In the genomic region with DNA sequence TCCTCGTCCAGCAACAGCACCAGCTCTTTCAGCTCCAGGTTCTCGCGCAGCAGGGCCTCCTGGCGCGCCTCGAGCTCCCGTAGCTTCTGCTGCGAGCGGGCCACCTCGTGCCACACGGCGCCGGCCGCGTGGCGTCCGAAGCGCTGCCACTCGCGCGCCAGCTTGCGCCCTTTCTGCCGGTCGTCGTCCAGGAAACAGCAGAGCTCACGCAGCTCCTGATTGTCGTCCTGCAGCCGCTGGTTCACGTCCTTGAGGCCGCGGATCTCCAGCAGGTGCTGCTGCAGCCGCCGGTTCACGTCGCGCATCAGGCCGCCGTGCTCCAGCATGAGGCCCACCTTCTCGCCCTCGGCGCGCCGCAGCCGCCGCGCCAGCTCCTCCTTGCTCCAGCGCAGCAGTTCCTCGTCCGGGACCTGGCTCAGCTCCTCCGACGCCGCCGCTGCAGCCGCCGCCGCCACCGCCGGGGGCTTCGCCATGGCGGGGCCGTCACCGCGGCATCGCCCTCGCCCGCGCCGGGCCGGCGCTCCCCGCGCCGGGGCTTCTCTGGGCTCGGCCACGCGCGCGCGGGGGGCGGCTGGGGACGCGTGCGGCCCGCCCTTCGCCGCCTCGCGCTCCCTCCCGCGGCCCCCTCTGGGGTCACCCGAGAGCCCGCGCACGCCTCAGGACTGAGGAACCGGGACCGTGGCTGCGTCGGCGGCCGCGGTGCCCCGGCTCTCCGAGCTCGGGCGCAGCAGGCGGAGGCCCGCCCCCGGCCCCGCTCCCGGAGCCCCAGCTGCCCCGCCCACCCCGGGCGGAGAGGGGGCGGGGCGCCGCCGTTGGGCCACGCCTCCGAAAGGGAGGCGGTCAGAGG, we compare ENCODE assay signal across 8 mouse cellular contexts. TPM values are rescaled to one million over a fixed set of nuclear protein-coding genes. Genes with fewer than 3 reads are reported as not detected.
DNase-seq lines count a peak whose midpoint lies in the region; ATAC-seq lines count a peak whose summit lies in the region.

TSS of gene Ccdc85c (minus strand) at position 765 of the 847 bp plus-strand sequence.

- WGBS in hindbrain, embryonic 13.5 days: under 1% methylated on average over 74 of the region's 120 CpGs
- under 1% methylated on average over 99 of the region's 120 CpGs for WGBS in limb, embryonic 11.5 days
- under 1% methylated on average over 100 of the region's 120 CpGs for WGBS in midbrain, embryonic 16.5 days

- peak within 1 kb of the TSS; percentile 95 for H3K9ac ChIP-seq in hindbrain, embryonic 13.5 days
- H3K9ac ChIP-seq in limb, embryonic 11.5 days (ENCODE audit: low read length): peak within 1 kb of the TSS; percentile 61
- H3K9ac ChIP-seq in midbrain, embryonic 16.5 days (ENCODE audit: low read depth, low read length): peak within 1 kb of the TSS; percentile 84

- H3K4me2 ChIP-seq in hindbrain, embryonic 13.5 days: peak within 1 kb of the TSS; percentile 88
- peak within 1 kb of the TSS; percentile 98 for H3K4me2 ChIP-seq in limb, embryonic 11.5 days (ENCODE audit: low read depth, severe bottlenecking)
- H3K4me2 ChIP-seq in midbrain, embryonic 16.5 days (ENCODE audit: low read length): peak within 1 kb of the TSS; percentile 98

- H3K36me3 ChIP-seq in hindbrain, embryonic 13.5 days: no peaks in the 10 kb centered on the region
- no peaks in the 10 kb centered on the region for H3K36me3 ChIP-seq in limb, embryonic 11.5 days (ENCODE audit: control insufficient read depth, insufficient read depth, low read length)
- no peaks in the 10 kb centered on the region for H3K36me3 ChIP-seq in midbrain, embryonic 16.5 days (ENCODE audit: control insufficient read depth, insufficient read depth, low read length)

- peaks cover 80% of the 10 kb centered on the region for H3K4me1 ChIP-seq in hindbrain, embryonic 13.5 days (replicated peaks)
- H3K4me1 ChIP-seq in limb, embryonic 11.5 days (ENCODE audit: control insufficient read depth, insufficient read depth, low read length): peaks cover 45% of the 10 kb centered on the region
- peaks cover 58% of the 10 kb centered on the region for H3K4me1 ChIP-seq in midbrain, embryonic 16.5 days (ENCODE audit: control insufficient read depth, insufficient read depth, low read length)

- H3K4me3 ChIP-seq in hindbrain, embryonic 13.5 days: peak within 1 kb of the TSS; percentile 88
- peak within 1 kb of the TSS; percentile 59 for H3K4me3 ChIP-seq in limb, embryonic 11.5 days (ENCODE audit: low read depth, low read length)
- H3K4me3 ChIP-seq in midbrain, embryonic 16.5 days (ENCODE audit: low read depth, low read length): peak within 1 kb of the TSS; percentile 86

- no peaks in the 10 kb centered on the region for H3K27me3 ChIP-seq in hindbrain, embryonic 13.5 days
- peaks cover 12% of the 10 kb centered on the region for H3K27me3 ChIP-seq in limb, embryonic 11.5 days (ENCODE audit: control insufficient read depth, insufficient read depth, low read length)
- H3K27me3 ChIP-seq in midbrain, embryonic 16.5 days (ENCODE audit: control insufficient read depth, insufficient read depth, low read depth, low read length): no peaks in the 10 kb centered on the region

- ATAC-seq in hindbrain, embryonic 13.5 days (ENCODE audit: low FRiP score): no peak; the same call in 1 of the 2 replicates
- ATAC-seq in limb, embryonic 11.5 days (ENCODE audit: insufficient number of reproducible peaks, low FRiP score, low TSS enrichment, low read depth): no peak; the same call in 1 of the 2 replicates
- ATAC-seq in midbrain, embryonic 16.5 days: peak; percentile 51; the same call in 1 of the 2 replicates

- peak; percentile 54 for DNase-seq in urinary bladder, adult 2 months (ENCODE audit: low spot score)
- DNase-seq in urinary bladder, postnatal 10 days (ENCODE audit: low spot score): no peak
- DNase-seq in cerebellum, adult 11-12 months: peak; percentile 77
- DNase-seq in frontal cortex, adult 2 months (ENCODE audit: extremely low spot score in 1 of 2, low spot score in 1 of 2): peak in 1 of 2 experiments; percentile 35
- peak; percentile 76 for DNase-seq in limb, embryonic 11.5 days (ENCODE audit: low spot score)
- peak; percentile 58 to 69 for DNase-seq in thymus, postnatal 36 days

- peak within 1 kb of the TSS; percentile 99 for H3K27ac ChIP-seq in hindbrain, embryonic 13.5 days
- H3K27ac ChIP-seq in limb, embryonic 11.5 days (replicated peaks; ENCODE audit: low read depth, low read length): peak within 1 kb of the TSS; percentile 76
- peak within 1 kb of the TSS; percentile 95 for H3K27ac ChIP-seq in midbrain, embryonic 16.5 days (ENCODE audit: low read length)

- H3K9me3 ChIP-seq in hindbrain, embryonic 13.5 days: no peaks in the 10 kb centered on the region
- no peaks in the 10 kb centered on the region for H3K9me3 ChIP-seq in limb, embryonic 11.5 days (ENCODE audit: control insufficient read depth, low read length)
- no peaks in the 10 kb centered on the region for H3K9me3 ChIP-seq in midbrain, embryonic 16.5 days (replicated peaks; ENCODE audit: control insufficient read depth, low read length, poor library complexity, severe bottlenecking)

RNA-seq across cellular contexts. Expression of gene Ccdc85c, which starts in this region (rescaled TPM):
- 14.6 and 23.1 TPM in 2 replicates for polyA plus RNA-seq in urinary bladder, adult 2 months (2012; rRNA removed)
- 44.2 and 44.8 TPM in 2 replicates for polyA plus RNA-seq in frontal cortex, adult 2 months (2012; rRNA removed)
- 17.3 and 17.7 TPM in 2 replicates for polyA plus RNA-seq in hindbrain, embryonic 13.5 days (2015; fragmentation: Nextera tagmentation; extraction: Ambion mirVana)
- polyA plus RNA-seq in limb, embryonic 11.5 days (2014; fragmentation: Nextera tagmentation; extraction: Ambion mirVana): 7.2 and 7.3 TPM in 2 replicates
- 13.2 and 13.5 TPM in 2 replicates for polyA plus RNA-seq in midbrain, embryonic 16.5 days (2015; fragmentation: Nextera tagmentation; extraction: Ambion mirVana)
